Mouse (Mus musculus): ENCODE data around the gene Vmn2r8.

DNA sequence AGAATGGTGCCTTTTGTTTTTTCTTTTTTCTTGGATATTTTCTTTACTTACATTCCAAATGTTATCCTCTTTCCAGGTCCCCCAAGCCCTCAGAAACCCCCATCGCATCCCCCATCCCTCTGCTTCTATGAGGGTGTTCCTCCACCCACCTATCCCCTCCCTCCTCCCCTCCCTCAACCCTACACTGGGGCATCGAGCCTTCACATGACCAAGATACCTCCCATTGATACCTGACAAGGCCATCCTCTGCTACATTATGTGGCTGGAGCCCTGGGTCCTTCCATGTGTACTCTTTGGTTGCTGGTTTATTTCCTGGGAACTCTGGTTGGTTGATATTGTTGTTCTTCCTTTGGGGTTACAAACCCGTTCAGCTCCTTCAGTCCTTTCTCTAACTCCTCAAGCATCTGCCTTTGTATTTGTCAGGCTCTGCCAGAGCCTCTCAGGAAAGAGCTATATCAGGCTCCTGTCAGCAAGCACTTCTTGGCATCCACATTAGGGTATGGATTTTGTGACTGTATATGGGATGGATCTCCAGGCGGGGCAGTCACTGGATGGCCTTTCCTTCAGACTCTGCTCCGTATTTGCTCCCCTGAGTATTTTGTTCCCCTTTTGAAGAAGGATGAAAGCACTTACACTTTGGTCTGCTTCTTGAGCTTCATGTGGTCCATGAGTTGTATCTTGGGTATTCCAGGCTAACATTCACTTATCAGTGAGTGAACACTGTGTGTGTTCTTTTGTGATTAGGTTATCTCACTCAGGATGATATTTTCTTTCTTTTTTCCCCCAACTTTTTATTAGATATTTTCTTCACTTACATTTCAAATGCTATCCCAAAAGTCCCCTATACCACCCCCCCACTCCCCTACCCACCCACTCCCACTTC is 58.1 kb downstream of the Vmn2r8 start:
- TF ChIP-seq CTCF (IDR thresholded peaks at IDR 0.05; ENCODE audit: low read depth, low read length), result no peak
- no peak for TF ChIP-seq POLR2A (IDR thresholded peaks at IDR 0.05; ENCODE audit: extremely low read depth, insufficient read depth, low read length)

Data from liver, adult 2 months (tissue).